Mouse (Mus musculus): ENCODE results near the gene Gba2. TPM values are rescaled to one million over a fixed set of nuclear protein-coding genes. Genes with fewer than 3 reads are reported as not detected.
A peak's percentile ranks its signal among the peaks of the same experiment; 100 is the strongest.

The Gba2 gene
- polyA plus RNA-seq, 1 experiment from 2014 or later = 50.5 TPM

DNA sequence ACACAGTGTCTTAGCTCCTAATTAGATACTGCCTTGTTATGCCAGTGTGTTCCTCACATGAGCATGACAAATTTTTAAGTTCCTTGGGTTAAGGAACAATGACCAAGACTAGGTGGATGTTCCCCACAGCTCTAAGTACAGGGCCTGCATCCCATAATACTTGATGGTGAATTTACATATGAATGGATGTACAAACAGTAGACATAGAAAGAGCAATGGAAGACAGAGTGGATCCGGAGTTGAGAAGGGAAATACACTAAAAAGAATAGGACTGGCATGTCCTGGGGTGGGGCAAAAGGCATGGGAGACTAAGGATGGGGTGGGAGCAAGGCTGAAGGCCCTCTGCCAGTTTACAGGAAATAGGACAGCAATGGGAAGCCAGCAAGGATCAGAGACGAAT lies 3.3 kb downstream of the Gba2 start:
- no peak for ATAC-seq (ENCODE audit: low FRiP score, low TSS enrichment)
- H3K9ac ChIP-seq (replicated peaks; ENCODE audit: low read length) = peak overlapping the region; percentile 30; the same call in 1 of the 2 replicates
- peak overlapping the region; percentile 4; the same call in 1 of the 2 replicates for H3K4me3 ChIP-seq (replicated peaks; ENCODE audit: low read depth, low read length)
- H3K27me3 ChIP-seq (ENCODE audit: control insufficient read depth, insufficient read depth, low read length) = no peaks in the 10 kb centered on the region
- H3K27ac ChIP-seq (replicated peaks; ENCODE audit: low read depth, low read length) = no peak overlapping the region
- no peak for DNase-seq
- peaks cover 39% of the 10 kb centered on the region for H3K4me1 ChIP-seq (ENCODE audit: control insufficient read depth, insufficient read depth, low read length)
- peak overlapping the region; percentile 83 for H3K4me2 ChIP-seq (ENCODE audit: low read length)
- no peaks in the 10 kb centered on the region for H3K9me3 ChIP-seq (ENCODE audit: control insufficient read depth, low read length)
- H3K36me3 ChIP-seq (ENCODE audit: control insufficient read depth, insufficient read depth, low read length) = peaks cover 41% of the 10 kb centered on the region
- WGBS = 42% methylated on average over 2 of the region's 2 CpGs

DNA sequence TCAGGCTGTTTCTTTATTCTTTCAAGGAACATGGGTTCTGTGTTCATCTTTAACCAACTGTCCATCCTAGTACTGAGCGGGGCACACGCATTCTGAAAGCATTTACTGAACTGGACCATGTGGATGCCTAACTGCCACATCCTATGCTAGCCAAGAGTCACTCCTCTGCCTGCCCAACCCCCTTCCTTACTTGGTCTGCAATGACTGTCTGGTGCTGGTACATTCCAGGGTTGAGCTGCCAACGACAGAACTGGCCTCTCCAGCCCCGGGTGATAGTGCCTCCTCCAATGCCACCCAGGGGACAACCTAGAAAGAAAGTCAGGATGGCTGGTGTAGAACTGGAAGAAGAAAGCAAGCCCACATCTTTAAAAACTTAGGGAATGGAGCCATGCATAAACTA lies 5.1 kb downstream of the Gba2 start:
- Histone ChIP-seq H3K9me3 (ENCODE audit: control insufficient read depth, low read length) (no peaks in the 10 kb centered on the region), H3K9ac (replicated peaks; ENCODE audit: low read length) (no peak overlapping the region), H3K4me2 (ENCODE audit: low read length) (no peak overlapping the region), H3K27ac (replicated peaks; ENCODE audit: low read depth, low read length) (no peak overlapping the region), H3K27me3 (ENCODE audit: control insufficient read depth, insufficient read depth, low read length) (no peaks in the 10 kb centered on the region), H3K4me3 (replicated peaks; ENCODE audit: low read depth, low read length) (no peak overlapping the region), H3K36me3 (ENCODE audit: control insufficient read depth, insufficient read depth, low read length) (peaks cover 59% of the 10 kb centered on the region), H3K4me1 (ENCODE audit: control insufficient read depth, insufficient read depth, low read length) (peaks cover 33% of the 10 kb centered on the region)
- no peak for DNase-seq
- WGBS = 91% methylated on average over 4 of the region's 4 CpGs
- ATAC-seq (ENCODE audit: low FRiP score, low TSS enrichment) = no peak

DNA sequence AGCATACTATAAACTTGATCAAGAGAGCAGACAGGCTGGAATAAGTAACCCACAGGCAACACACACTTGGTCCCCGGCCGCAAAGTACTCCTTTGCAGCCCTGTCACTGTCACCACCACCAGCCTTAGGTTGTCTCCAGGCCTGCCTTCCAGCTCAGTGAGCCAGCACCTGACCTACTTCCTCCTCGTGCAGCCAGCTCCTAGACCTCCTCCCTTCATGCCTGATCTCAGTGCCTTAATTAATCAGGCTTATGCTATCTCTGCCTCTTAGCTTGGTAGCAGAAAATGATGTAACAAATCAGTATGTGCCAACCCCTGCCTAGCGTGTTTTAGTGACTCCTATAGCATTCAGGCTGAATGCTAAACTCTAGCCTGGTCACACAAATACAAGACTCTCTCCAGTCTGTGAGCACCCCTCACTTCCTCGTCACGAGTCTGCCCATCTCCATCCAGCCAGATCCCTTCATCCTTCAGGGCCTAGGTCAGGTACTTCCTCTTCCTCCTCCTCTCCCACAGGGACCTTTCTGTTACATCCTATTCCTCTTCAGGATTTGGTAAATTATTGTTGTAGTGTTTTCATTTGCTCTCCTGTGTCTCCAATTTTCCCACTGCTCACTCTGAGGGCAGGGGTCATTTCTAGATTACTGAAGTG lies 7.2 kb downstream of the Gba2 start:
- H3K9ac ChIP-seq (replicated peaks; ENCODE audit: low read length) = no peak overlapping the region
- peaks cover 79% of the 10 kb centered on the region for H3K36me3 ChIP-seq (ENCODE audit: control insufficient read depth, insufficient read depth, low read length)
- 90% methylated on average over 6 of the region's 6 CpGs for whole genome bisulfite sequencing
- no peak for DNase-seq
- no peak for ATAC-seq (ENCODE audit: low FRiP score, low TSS enrichment)
- no peaks in the 10 kb centered on the region for H3K9me3 ChIP-seq (ENCODE audit: control insufficient read depth, low read length)
- no peak overlapping the region for H3K4me3 ChIP-seq (replicated peaks; ENCODE audit: low read depth, low read length)
- H3K27ac ChIP-seq (replicated peaks; ENCODE audit: low read depth, low read length) = no peak overlapping the region
- no peak overlapping the region for H3K4me2 ChIP-seq (ENCODE audit: low read length)
- H3K4me1 ChIP-seq (ENCODE audit: control insufficient read depth, insufficient read depth, low read length) = peaks cover 19% of the 10 kb centered on the region
- H3K27me3 ChIP-seq (ENCODE audit: control insufficient read depth, insufficient read depth, low read length) = no peaks in the 10 kb centered on the region

DNA sequence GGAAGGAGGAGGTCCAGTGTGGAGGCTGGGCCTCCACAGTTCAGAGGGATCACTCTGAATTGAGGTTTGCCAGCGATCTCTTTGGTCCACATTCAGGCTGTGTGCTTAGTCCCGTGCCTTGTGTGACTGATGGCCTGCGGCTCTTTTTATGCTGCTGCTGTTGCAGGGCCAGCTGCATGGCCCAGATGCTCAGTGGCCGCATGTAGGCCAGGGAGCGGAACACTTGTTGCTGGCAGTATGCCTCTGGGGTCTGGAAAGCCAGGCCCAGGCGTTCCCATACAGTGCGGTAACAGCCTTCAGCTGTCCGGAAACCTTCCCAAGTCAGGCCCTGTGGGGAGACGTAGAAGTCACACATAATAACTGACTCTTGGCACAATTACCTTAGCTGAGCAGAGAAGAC lies 11.5 kb downstream of the Gba2 start:
- DNase-seq (no peak), ATAC-seq (ENCODE audit: low FRiP score, low TSS enrichment) (no peak)
- no peak overlapping the region for H3K27ac ChIP-seq (replicated peaks; ENCODE audit: low read depth, low read length)
- WGBS = 95% methylated on average over 9 of the region's 9 CpGs
- peaks cover 85% of the 10 kb centered on the region for H3K36me3 ChIP-seq (ENCODE audit: control insufficient read depth, insufficient read depth, low read length)
- H3K9ac ChIP-seq (replicated peaks; ENCODE audit: low read length) = no peak overlapping the region
- H3K27me3 ChIP-seq (ENCODE audit: control insufficient read depth, insufficient read depth, low read length) = no peaks in the 10 kb centered on the region
- H3K4me2 ChIP-seq (ENCODE audit: low read length) = no peak overlapping the region
- H3K4me1 ChIP-seq (ENCODE audit: control insufficient read depth, insufficient read depth, low read length) = peaks cover 13% of the 10 kb centered on the region
- no peak overlapping the region for H3K4me3 ChIP-seq (replicated peaks; ENCODE audit: low read depth, low read length)
- H3K9me3 ChIP-seq (ENCODE audit: control insufficient read depth, low read length) = no peaks in the 10 kb centered on the region

DNA sequence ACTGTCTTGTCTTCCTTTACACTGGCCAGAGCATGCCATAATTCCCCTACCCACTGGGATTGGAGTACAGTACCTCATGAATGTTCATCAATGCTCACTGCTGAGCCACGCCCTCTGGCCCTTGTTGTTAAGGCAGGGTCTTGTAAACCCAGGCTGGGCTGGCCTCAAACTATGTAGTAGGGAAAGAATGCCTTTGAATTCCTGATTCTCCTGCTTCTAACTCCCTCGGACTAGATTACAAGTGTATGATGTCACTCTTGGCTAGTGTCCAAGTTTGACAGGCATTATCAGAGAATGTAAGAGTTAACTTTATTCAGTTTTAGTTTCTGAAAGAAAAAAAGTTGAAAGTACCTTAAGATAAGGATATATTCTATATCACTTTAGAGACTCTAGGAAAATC lies 14.4 kb downstream of the Gba2 start:
- ATAC-seq (ENCODE audit: low FRiP score, low TSS enrichment) (no peak), DNase-seq (peak; percentile 34)
- H3K27me3 ChIP-seq (ENCODE audit: control insufficient read depth, insufficient read depth, low read length) = no peaks in the 10 kb centered on the region
- 43% methylated on average over 2 of the region's 2 CpGs for WGBS
- H3K4me2 ChIP-seq (ENCODE audit: low read length) = 0 out of 2 replicates have a peak overlapping the region, but pooled peaks have one; percentile 91
- H3K4me1 ChIP-seq (ENCODE audit: control insufficient read depth, insufficient read depth, low read length) = peaks cover 28% of the 10 kb centered on the region
- no peak overlapping the region for H3K9ac ChIP-seq (replicated peaks; ENCODE audit: low read length)
- H3K9me3 ChIP-seq (ENCODE audit: control insufficient read depth, low read length) = no peaks in the 10 kb centered on the region
- no peak overlapping the region for H3K4me3 ChIP-seq (replicated peaks; ENCODE audit: low read depth, low read length)
- peaks cover 57% of the 10 kb centered on the region for H3K36me3 ChIP-seq (ENCODE audit: control insufficient read depth, insufficient read depth, low read length)
- no peak overlapping the region for H3K27ac ChIP-seq (replicated peaks; ENCODE audit: low read depth, low read length)

DNA sequence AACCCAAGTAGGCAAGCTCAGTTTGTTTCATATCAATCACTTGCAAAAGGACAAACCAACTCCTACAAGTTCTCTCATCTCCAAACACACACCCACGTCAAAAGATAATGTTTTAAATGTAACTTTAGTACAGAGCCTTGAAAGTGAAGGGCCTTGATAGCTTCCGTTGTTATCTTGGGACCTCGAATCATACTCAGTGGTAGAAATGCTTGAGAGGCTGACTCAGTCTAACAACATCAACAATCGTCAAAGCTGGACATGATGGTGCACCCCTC lies 15.1 kb downstream of the Gba2 start:
- peaks cover 32% of the 10 kb centered on the region for H3K4me1 ChIP-seq (ENCODE audit: control insufficient read depth, insufficient read depth, low read length)
- no peak for DNase-seq
- no peak for ATAC-seq (ENCODE audit: low FRiP score, low TSS enrichment)
- peak overlapping the region; percentile 90 for H3K9ac ChIP-seq (replicated peaks; ENCODE audit: low read length)
- 82% methylated on average over 4 of the region's 4 CpGs for WGBS
- peaks cover 57% of the 10 kb centered on the region for H3K36me3 ChIP-seq (ENCODE audit: control insufficient read depth, insufficient read depth, low read length)
- H3K9me3 ChIP-seq (ENCODE audit: control insufficient read depth, low read length) = no peaks in the 10 kb centered on the region
- H3K27ac ChIP-seq (replicated peaks; ENCODE audit: low read depth, low read length) = no peak overlapping the region
- H3K4me3 ChIP-seq (replicated peaks; ENCODE audit: low read depth, low read length) = peak overlapping the region; percentile 95; the same call in 1 of the 2 replicates
- no peaks in the 10 kb centered on the region for H3K27me3 ChIP-seq (ENCODE audit: control insufficient read depth, insufficient read depth, low read length)
- H3K4me2 ChIP-seq (ENCODE audit: low read length) = peak overlapping the region; percentile 91

DNA sequence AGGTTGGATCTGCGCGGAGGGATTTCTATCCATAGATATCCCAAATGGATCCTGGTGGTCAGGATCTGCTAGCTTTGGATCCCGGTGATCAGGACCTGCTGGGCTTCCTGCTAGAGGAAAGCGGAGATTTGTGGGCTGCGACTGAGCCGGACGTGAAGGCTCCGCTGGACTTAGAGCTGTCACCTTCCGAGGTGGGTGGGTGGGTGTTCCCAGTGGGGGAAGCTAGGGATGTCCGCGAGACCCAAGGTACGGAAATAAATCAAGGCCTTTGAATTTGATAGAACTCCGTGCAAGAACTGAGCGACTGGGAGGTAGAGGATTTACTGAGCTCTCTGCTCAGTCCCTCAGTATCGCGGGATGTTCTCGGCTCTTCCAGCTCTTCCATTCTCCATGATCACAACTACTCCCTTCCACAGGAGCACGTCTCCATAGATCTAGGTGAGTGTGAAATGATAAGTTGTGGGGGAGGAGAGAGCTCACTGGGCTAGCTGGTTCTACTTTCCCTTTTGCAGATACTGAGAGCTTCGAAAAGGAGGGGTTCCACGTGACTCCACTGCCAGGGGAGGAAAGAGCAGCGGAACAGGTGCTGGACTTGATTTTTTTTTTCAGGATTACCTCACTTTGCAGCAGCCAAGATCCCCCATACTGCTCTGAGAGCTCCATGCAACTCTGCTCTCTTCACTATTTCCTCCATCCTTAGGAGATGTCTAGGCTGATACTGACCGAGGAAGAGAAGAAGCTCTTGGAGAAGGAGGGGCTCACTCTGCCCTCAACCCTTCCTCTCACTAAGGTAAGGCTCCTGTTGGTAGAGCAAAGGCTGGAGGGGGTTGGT lies 15.7 kb downstream of the Gba2 start:
- peaks cover 33% of the 10 kb centered on the region for H3K4me1 ChIP-seq (ENCODE audit: control insufficient read depth, insufficient read depth, low read length)

DNA sequence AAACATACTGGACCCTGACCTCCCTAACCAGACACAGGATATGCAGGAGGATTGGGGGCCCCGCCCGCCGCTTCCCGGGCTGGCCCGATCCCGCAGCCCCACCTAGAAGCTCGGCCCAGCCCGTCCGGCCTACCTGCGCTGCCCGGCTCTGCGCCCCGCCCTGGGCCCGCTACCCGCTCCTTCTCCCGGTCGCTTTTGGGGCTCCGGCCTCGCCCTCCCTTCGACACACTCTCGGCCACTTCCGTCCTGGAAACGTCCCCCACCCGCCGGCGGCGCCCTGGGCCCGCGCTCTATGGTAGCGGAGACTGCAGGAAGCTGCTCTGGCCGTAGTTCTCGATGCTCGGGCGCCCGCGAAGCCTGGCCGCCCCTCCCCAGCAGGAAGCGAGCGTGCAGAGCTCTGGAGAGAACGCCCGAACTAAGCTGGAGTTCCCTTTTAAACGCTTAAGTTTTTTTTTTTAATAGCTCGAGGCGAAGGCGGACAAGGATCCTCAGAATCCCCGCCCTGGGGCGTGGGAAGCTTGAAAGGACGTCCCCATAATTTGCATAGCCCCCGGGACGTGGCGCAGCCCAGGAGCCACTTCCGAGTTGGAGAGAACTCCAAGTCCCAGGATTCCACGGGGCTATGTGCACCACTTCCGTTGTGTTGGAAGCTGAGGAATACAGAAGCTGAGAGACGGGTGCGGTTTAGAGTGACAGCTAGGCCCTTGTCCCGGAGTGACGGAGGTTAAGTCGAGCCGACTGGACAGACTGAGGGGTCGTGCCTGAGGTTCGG lies 16.5 kb downstream of the Gba2 start, which contains the start of the genes Creb3 and Tln1:
Gene Creb3 (plus strand): TSS at position 336 of the 772 bp plus-strand sequence.
Gene Tln1 (minus strand): TSS at position 695 of the 772 bp plus-strand sequence.
- H3K27me3 ChIP-seq (ENCODE audit: control insufficient read depth, insufficient read depth, low read length) = no peaks in the 10 kb centered on the region
- H3K9me3 ChIP-seq (ENCODE audit: control insufficient read depth, low read length) = no peaks in the 10 kb centered on the region
- DNase-seq (peak; percentile 97), ATAC-seq (ENCODE audit: low FRiP score, low TSS enrichment) (peak; percentile 94)
- peak within 1 kb of the TSS; percentile 90 for H3K9ac ChIP-seq (replicated peaks; ENCODE audit: low read length)
- peak within 1 kb of the TSS; percentile 95 for H3K27ac ChIP-seq (replicated peaks; ENCODE audit: low read depth, low read length)
- under 1% methylated on average over 62 of the region's 62 CpGs for WGBS
- H3K4me3 ChIP-seq (replicated peaks; ENCODE audit: low read depth, low read length) = peak within 1 kb of the TSS; percentile 95
- peaks cover 33% of the 10 kb centered on the region for H3K4me1 ChIP-seq (ENCODE audit: control insufficient read depth, insufficient read depth, low read length)
- peak within 1 kb of the TSS; percentile 91 for H3K4me2 ChIP-seq (ENCODE audit: low read length)
- H3K36me3 ChIP-seq (ENCODE audit: control insufficient read depth, insufficient read depth, low read length) = peaks cover 51% of the 10 kb centered on the region

More for the DNA sequence above, 15.7 kb downstream of the Gba2 start:
- Histone ChIP-seq H3K36me3 (ENCODE audit: control insufficient read depth, insufficient read depth, low read length) (peaks cover 57% of the 10 kb centered on the region), H3K4me2 (ENCODE audit: low read length) (peak overlapping the region; percentile 91), H3K27ac (replicated peaks; ENCODE audit: low read depth, low read length) (peak overlapping the region; percentile 95), H3K27me3 (ENCODE audit: control insufficient read depth, insufficient read depth, low read length) (no peaks in the 10 kb centered on the region), H3K4me3 (replicated peaks; ENCODE audit: low read depth, low read length) (peak overlapping the region; percentile 95), H3K9me3 (ENCODE audit: control insufficient read depth, low read length) (no peaks in the 10 kb centered on the region), H3K9ac (replicated peaks; ENCODE audit: low read length) (peak overlapping the region; percentile 90)
- WGBS = 8% methylated on average over 22 of the region's 22 CpGs
- peak; percentile 10; the same call in 1 of the 2 replicates for ATAC-seq (ENCODE audit: low FRiP score, low TSS enrichment)
- no peak for DNase-seq

Measured in midbrain, embryonic 14.5 days (tissue).